Mouse (Mus musculus): Measurements from ENCODE around the gene Cd164l2. TPM values are rescaled to one million over a fixed set of nuclear protein-coding genes. Genes with fewer than 3 reads are reported as not detected.

Gene Cd164l2
- polyA plus RNA-seq, 1 experiment = 0.90 TPM

GRCm38 (mm10) chr4:133189396-133189795 lies 22.5 kb upstream of the Cd164l2 start:
- Histone ChIP-seq H3K4me1 (replicated peaks; ENCODE audit: control insufficient read depth, insufficient read depth, low read length) (peaks cover 16% of the 10 kb centered on the region), H3K36me3 (ENCODE audit: control insufficient read depth, insufficient read depth, low read length) (peaks cover 88% of the 10 kb centered on the region), H3K27me3 (ENCODE audit: control insufficient read depth, insufficient read depth, low read length) (no peaks in the 10 kb centered on the region), H3K4me3 (ENCODE audit: control insufficient read depth, insufficient read depth, low read length) (no peak overlapping the region), H3K27ac (ENCODE audit: control insufficient read depth, insufficient read depth, low read length) (no peak overlapping the region)
- TF ChIP-seq POLR2A (IDR thresholded peaks at IDR 0.05; ENCODE audit: control insufficient read depth, extremely low read depth, insufficient read depth, low read length, poor library complexity) (no peak), CTCF (IDR thresholded peaks at IDR 0.05; ENCODE audit: borderline replicate concordance, control insufficient read depth, extremely low read depth, insufficient read depth, low read length, poor library complexity) (no peak)
- WGBS = 97% methylated on average over 10 of the region's 10 CpGs
- no peak for DNase-seq

GRCm38 (mm10) chr4:133194482-133194881 lies 17.4 kb upstream of the Cd164l2 start:
- 96% methylated on average over 11 of the region's 11 CpGs for WGBS
- Histone ChIP-seq H3K27ac (ENCODE audit: control insufficient read depth, insufficient read depth, low read length) (no peak overlapping the region), H3K27me3 (ENCODE audit: control insufficient read depth, insufficient read depth, low read length) (no peaks in the 10 kb centered on the region), H3K4me3 (ENCODE audit: control insufficient read depth, insufficient read depth, low read length) (no peak overlapping the region), H3K4me1 (replicated peaks; ENCODE audit: control insufficient read depth, insufficient read depth, low read length) (peaks cover 27% of the 10 kb centered on the region), H3K36me3 (ENCODE audit: control insufficient read depth, insufficient read depth, low read length) (peaks cover 64% of the 10 kb centered on the region)
- TF ChIP-seq CTCF (IDR thresholded peaks at IDR 0.05; ENCODE audit: borderline replicate concordance, control insufficient read depth, extremely low read depth, insufficient read depth, low read length, poor library complexity) (no peak), POLR2A (IDR thresholded peaks at IDR 0.05; ENCODE audit: control insufficient read depth, extremely low read depth, insufficient read depth, low read length, poor library complexity) (no peak)
- DNase-seq = no peak

- Histone ChIP-seq H3K4me3 (ENCODE audit: control insufficient read depth, insufficient read depth, low read length) (no peak overlapping the region), H3K27ac (ENCODE audit: control insufficient read depth, insufficient read depth, low read length) (no peak overlapping the region), H3K4me1 (replicated peaks; ENCODE audit: control insufficient read depth, insufficient read depth, low read length) (peaks cover 27% of the 10 kb centered on the region), H3K36me3 (ENCODE audit: control insufficient read depth, insufficient read depth, low read length) (peaks cover 59% of the 10 kb centered on the region), H3K27me3 (ENCODE audit: control insufficient read depth, insufficient read depth, low read length) (no peaks in the 10 kb centered on the region)
- no peak for DNase-seq
- WGBS = 72% methylated on average over 4 of the region's 4 CpGs
- TF ChIP-seq CTCF (IDR thresholded peaks at IDR 0.05; ENCODE audit: borderline replicate concordance, control insufficient read depth, extremely low read depth, insufficient read depth, low read length, poor library complexity) = no peak
- no peak for TF ChIP-seq POLR2A (IDR thresholded peaks at IDR 0.05; ENCODE audit: control insufficient read depth, extremely low read depth, insufficient read depth, low read length, poor library complexity)
Measured at GRCm38 (mm10) chr4:133195014-133195413, 16.9 kb upstream of the Cd164l2 start.

GRCm38 (mm10) chr4:133196136-133196535 lies 15.8 kb upstream of the Cd164l2 start:
- H3K4me3 ChIP-seq (ENCODE audit: control insufficient read depth, insufficient read depth, low read length) = no peak overlapping the region
- TF ChIP-seq CTCF (IDR thresholded peaks at IDR 0.05; ENCODE audit: borderline replicate concordance, control insufficient read depth, extremely low read depth, insufficient read depth, low read length, poor library complexity) (no peak), POLR2A (IDR thresholded peaks at IDR 0.05; ENCODE audit: control insufficient read depth, extremely low read depth, insufficient read depth, low read length, poor library complexity) (no peak)
- no peaks in the 10 kb centered on the region for H3K27me3 ChIP-seq (ENCODE audit: control insufficient read depth, insufficient read depth, low read length)
- H3K36me3 ChIP-seq (ENCODE audit: control insufficient read depth, insufficient read depth, low read length) = peaks cover 47% of the 10 kb centered on the region
- H3K4me1 ChIP-seq (replicated peaks; ENCODE audit: control insufficient read depth, insufficient read depth, low read length) = peaks cover 27% of the 10 kb centered on the region
- H3K27ac ChIP-seq (ENCODE audit: control insufficient read depth, insufficient read depth, low read length) = peak overlapping the region; percentile 64
- WGBS = 33% methylated on average over 2 of the region's 2 CpGs
- DNase-seq = no peak

GRCm38 (mm10) chr4:133196852-133197251 lies 15.1 kb upstream of the Cd164l2 start:
- peak; percentile 70 for DNase-seq
- Histone ChIP-seq H3K27ac (ENCODE audit: control insufficient read depth, insufficient read depth, low read length) (peak overlapping the region; percentile 64), H3K27me3 (ENCODE audit: control insufficient read depth, insufficient read depth, low read length) (no peaks in the 10 kb centered on the region), H3K4me3 (ENCODE audit: control insufficient read depth, insufficient read depth, low read length) (no peak overlapping the region), H3K4me1 (replicated peaks; ENCODE audit: control insufficient read depth, insufficient read depth, low read length) (peaks cover 27% of the 10 kb centered on the region), H3K36me3 (ENCODE audit: control insufficient read depth, insufficient read depth, low read length) (peaks cover 40% of the 10 kb centered on the region)
- WGBS = 9% methylated on average over 7 of the region's 7 CpGs
- TF ChIP-seq POLR2A (IDR thresholded peaks at IDR 0.05; ENCODE audit: control insufficient read depth, extremely low read depth, insufficient read depth, low read length, poor library complexity) = 0 out of 2 replicates have a peak, but pooled peaks have one; percentile 4
- TF ChIP-seq CTCF (IDR thresholded peaks at IDR 0.05; ENCODE audit: borderline replicate concordance, control insufficient read depth, extremely low read depth, insufficient read depth, low read length, poor library complexity) = 0 out of 2 replicates have a peak, but pooled peaks have one; percentile 31

GRCm38 (mm10) chr4:133197355-133197754 lies 14.6 kb upstream of the Cd164l2 start:
- Histone ChIP-seq H3K27me3 (ENCODE audit: control insufficient read depth, insufficient read depth, low read length) (no peaks in the 10 kb centered on the region), H3K27ac (ENCODE audit: control insufficient read depth, insufficient read depth, low read length) (peak overlapping the region; percentile 33), H3K36me3 (ENCODE audit: control insufficient read depth, insufficient read depth, low read length) (peaks cover 35% of the 10 kb centered on the region), H3K4me3 (ENCODE audit: control insufficient read depth, insufficient read depth, low read length) (no peak overlapping the region), H3K4me1 (replicated peaks; ENCODE audit: control insufficient read depth, insufficient read depth, low read length) (peaks cover 27% of the 10 kb centered on the region)
- WGBS = 90% methylated on average over 5 of the region's 5 CpGs
- TF ChIP-seq POLR2A (IDR thresholded peaks at IDR 0.05; ENCODE audit: control insufficient read depth, extremely low read depth, insufficient read depth, low read length, poor library complexity) = no peak
- TF ChIP-seq CTCF (IDR thresholded peaks at IDR 0.05; ENCODE audit: borderline replicate concordance, control insufficient read depth, extremely low read depth, insufficient read depth, low read length, poor library complexity) = no peak
- no peak for DNase-seq

GRCm38 (mm10) chr4:133197801-133198286 lies 14.1 kb upstream of the Cd164l2 start:
- TF ChIP-seq POLR2A (IDR thresholded peaks at IDR 0.05; ENCODE audit: control insufficient read depth, extremely low read depth, insufficient read depth, low read length, poor library complexity) = no peak
- no peak for TF ChIP-seq CTCF (IDR thresholded peaks at IDR 0.05; ENCODE audit: borderline replicate concordance, control insufficient read depth, extremely low read depth, insufficient read depth, low read length, poor library complexity)
- no peak for DNase-seq
- 93% methylated on average over 13 of the region's 13 CpGs for WGBS
- Histone ChIP-seq H3K27me3 (ENCODE audit: control insufficient read depth, insufficient read depth, low read length) (no peaks in the 10 kb centered on the region), H3K27ac (ENCODE audit: control insufficient read depth, insufficient read depth, low read length) (no peak overlapping the region), H3K4me3 (ENCODE audit: control insufficient read depth, insufficient read depth, low read length) (no peak overlapping the region), H3K4me1 (replicated peaks; ENCODE audit: control insufficient read depth, insufficient read depth, low read length) (peaks cover 27% of the 10 kb centered on the region), H3K36me3 (ENCODE audit: control insufficient read depth, insufficient read depth, low read length) (peaks cover 30% of the 10 kb centered on the region)
